Mouse (Mus musculus) heart, adult 2 months (tissue): ENCODE data around the gene Bglap.

Experiments
- EP300 ChIP-seq: fragments of 200-500 bp; IDR thresholded peaks from 2 replicates; pipeline ENCODE4 v1.6.1; 2011; ENCODE audit warnings: low read depth, low read length, control low read depth; ENCODE audit not compliant: insufficient read depth
- POLR2A ChIP-seq: fragments of 200-500 bp; IDR thresholded peaks from 2 replicates; pipeline ENCODE4 v1.6.1; 2011; ENCODE audit warnings: mild to moderate bottlenecking, low read depth, low read length, control low read depth; ENCODE audit not compliant: insufficient read depth

DNA sequence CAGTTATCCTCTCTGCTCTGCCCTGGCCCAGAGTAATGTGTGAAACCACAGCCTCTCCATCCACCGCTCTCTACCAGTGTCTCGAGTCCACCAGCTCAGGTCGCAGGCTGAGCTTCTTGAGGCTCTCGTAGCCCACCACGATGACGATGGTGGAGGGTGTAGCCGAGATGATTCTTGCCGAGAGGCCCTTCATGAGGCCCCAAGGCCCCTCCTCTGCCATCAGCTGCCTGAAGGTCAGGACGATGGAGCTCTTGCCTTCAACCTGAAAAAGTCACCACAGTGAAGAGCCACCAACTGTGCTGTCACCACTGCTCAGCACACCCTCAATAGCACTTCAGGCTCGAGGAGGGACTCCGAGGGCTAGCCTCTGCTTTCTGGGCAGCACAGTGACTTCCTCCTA is 28.4 kb upstream of the Bglap start:
- no peak for TF ChIP-seq POLR2A
- TF ChIP-seq EP300 = no peak
